15 mouse cellular contexts compared by ENCODE assay signal in genomic region chr5:88952757-88953577, GRCm38 (mm10).
DNase-seq lines count a peak whose midpoint lies in the region; ATAC-seq lines count a peak whose summit lies in the region.
"Had no signal": no experiment of that assay in that cellular context is flagged by ENCODE, and none has a peak within 500 bp of the region (broad histone marks: within the 10 kb centered on the region; RNA-seq: fewer than 3 reads in every experiment).

No protein-coding gene starts in this region.

- no peaks in the 10 kb centered on the region for H3K4me1 ChIP-seq in intestine, embryonic 16.5 days (ENCODE audit: control insufficient read depth, insufficient read depth, low read length)
- H3K4me1 ChIP-seq in intestine, embryonic 15.5 days (replicated peaks): no peaks in the 10 kb centered on the region
- 0 out of 2 replicates have a peak, but pooled peaks cover 4% of the 10 kb centered on the region for H3K4me1 ChIP-seq in liver, embryonic 15.5 days (replicated peaks)
- H3K4me1 ChIP-seq: lung, embryonic 15.5 days; neural tube, embryonic 12.5 days; stomach, embryonic 15.5 days had no signal

- no peaks in the 10 kb centered on the region for H3K36me3 ChIP-seq in intestine, embryonic 16.5 days (ENCODE audit: control insufficient read depth, insufficient read depth, low read length)
- H3K36me3 ChIP-seq in intestine, embryonic 15.5 days: no peaks in the 10 kb centered on the region
- H3K36me3 ChIP-seq in liver, embryonic 15.5 days (replicated peaks): no peaks in the 10 kb centered on the region
- H3K36me3 ChIP-seq: G1E; lung, embryonic 15.5 days; neural tube, embryonic 12.5 days; stomach, embryonic 15.5 days had no signal

- H3K4me3 ChIP-seq in intestine, embryonic 16.5 days (ENCODE audit: low read length): no peak overlapping the region
- no peak overlapping the region for H3K4me3 ChIP-seq in intestine, embryonic 15.5 days (replicated peaks)
- H3K4me3 ChIP-seq in liver, embryonic 15.5 days (replicated peaks): peak overlapping the region; percentile 32
- H3K4me3 ChIP-seq: lung, embryonic 15.5 days; neural tube, embryonic 12.5 days; stomach, embryonic 15.5 days had no signal

- no peaks in the 10 kb centered on the region for H3K27me3 ChIP-seq in intestine, embryonic 16.5 days (replicated peaks; ENCODE audit: control insufficient read depth, insufficient read depth, low read length)
- no peaks in the 10 kb centered on the region for H3K27me3 ChIP-seq in intestine, embryonic 15.5 days (replicated peaks)
- no peaks in the 10 kb centered on the region for H3K27me3 ChIP-seq in liver, embryonic 15.5 days
- H3K27me3 ChIP-seq: lung, embryonic 15.5 days; neural tube, embryonic 12.5 days; stomach, embryonic 15.5 days had no signal

- 0 out of 2 replicates have a peak overlapping the region, but pooled peaks have one; percentile 10 for H3K4me2 ChIP-seq in intestine, embryonic 16.5 days (ENCODE audit: low read depth, low read length)
- no peak overlapping the region for H3K4me2 ChIP-seq in intestine, embryonic 15.5 days (replicated peaks)
- H3K4me2 ChIP-seq in liver, embryonic 15.5 days: peak overlapping the region; percentile 48
- H3K4me2 ChIP-seq: hindbrain, embryonic 14.5 days; lung, embryonic 15.5 days; neural tube, embryonic 12.5 days; stomach, embryonic 15.5 days had no signal

- ATAC-seq in intestine, embryonic 16.5 days: no peak
- ATAC-seq in intestine, embryonic 15.5 days: no peak
- peak; percentile 70 for ATAC-seq in liver, embryonic 15.5 days (ENCODE audit: insufficient read depth)

- H3K9me3 ChIP-seq in intestine, embryonic 16.5 days (ENCODE audit: control insufficient read depth, low read length): no peaks in the 10 kb centered on the region
- H3K9me3 ChIP-seq in intestine, embryonic 15.5 days: no peaks in the 10 kb centered on the region
- no peaks in the 10 kb centered on the region for H3K9me3 ChIP-seq in liver, embryonic 15.5 days (replicated peaks)
- H3K9me3 ChIP-seq: lung, embryonic 15.5 days; neural tube, embryonic 12.5 days; stomach, embryonic 15.5 days had no signal

- DNase-seq in B cell, adult 2 months: peak; percentile 1 to 2
- peak; percentile 16 for DNase-seq in T-cell, adult 2 months (ENCODE audit: low spot score)
- no peak for DNase-seq in urinary bladder, postnatal 14 days (ENCODE audit: low spot score)
- DNase-seq in cerebellum, postnatal 4 days (ENCODE audit: low spot score in 2 of 2): no peak
- DNase-seq in cerebellum, postnatal 10 days: no peak
- DNase-seq: layer of hippocampus, postnatal 36 days; right cerebral cortex, postnatal 14 days had no signal

- H3K9ac ChIP-seq in intestine, embryonic 16.5 days (ENCODE audit: low read depth, low read length): no peak overlapping the region
- H3K9ac ChIP-seq in intestine, embryonic 15.5 days: no peak overlapping the region
- no peak overlapping the region for H3K9ac ChIP-seq in liver, embryonic 15.5 days
- H3K9ac ChIP-seq: hindbrain, embryonic 14.5 days; lung, embryonic 15.5 days; neural tube, embryonic 12.5 days; stomach, embryonic 15.5 days had no signal

- H3K27ac ChIP-seq in intestine, embryonic 16.5 days (ENCODE audit: low read length): no peak overlapping the region
- no peak overlapping the region for H3K27ac ChIP-seq in intestine, embryonic 15.5 days
- no peak overlapping the region for H3K27ac ChIP-seq in liver, embryonic 15.5 days (replicated peaks)
- H3K27ac ChIP-seq: hindbrain, embryonic 14.5 days; lung, embryonic 15.5 days; neural tube, embryonic 12.5 days; stomach, embryonic 15.5 days had no signal

- WGBS in intestine, embryonic 16.5 days: 67% methylated on average over 17 of the region's 17 CpGs
- WGBS in intestine, embryonic 15.5 days: 74% methylated on average over 17 of the region's 17 CpGs
- 17% methylated on average over 17 of the region's 17 CpGs for WGBS in liver, embryonic 15.5 days (ENCODE audit: insufficient replicate concordance)

Comparison
In these comparisons a context has a peak if more than half of its experiments do, and no peak if none do; other contexts are left out.
1. DNase-seq: peak in B cell, adult 2 months (2 of 2) and T-cell, adult 2 months (single experiment); none in urinary bladder, postnatal 14 days (single experiment), cerebellum, postnatal 4 days (0 of 2) and cerebellum, postnatal 10 days (0 of 2).